Mouse (Mus musculus): ENCODE measurements around the gene Ankrd31. TPM values are rescaled to one million over a fixed set of nuclear protein-coding genes. Genes with fewer than 3 reads are reported as not detected.

Gene Ankrd31
- total and polyA plus RNA-seq, 3 experiments, result not detected

DNA sequence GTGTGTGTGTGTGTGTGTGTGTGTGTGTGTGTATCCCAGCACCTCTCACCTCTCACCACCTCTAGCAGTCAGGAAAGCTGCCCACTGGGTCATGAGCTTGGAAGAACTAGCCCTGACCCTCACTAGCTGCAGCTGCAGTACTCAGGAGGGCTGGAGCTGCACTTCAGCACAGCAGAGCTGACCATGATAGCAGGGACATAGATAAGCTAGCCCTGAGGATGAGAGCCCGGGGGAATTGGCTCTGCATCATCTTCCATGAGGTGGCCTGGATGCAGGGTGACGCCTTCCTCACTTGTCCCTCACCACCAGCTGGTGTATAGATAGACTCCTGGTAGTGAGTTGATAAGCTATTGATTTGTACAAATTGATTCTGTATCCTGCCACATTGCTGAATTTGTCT lies 28.1 kb upstream of the Ankrd31 start:
- no peaks in the 10 kb centered on the region for H3K79me2 ChIP-seq (ENCODE audit: control insufficient read depth, insufficient read depth, low read length, poor library complexity)
- DNase-seq (ENCODE audit: low read depth, low spot score), result no peak
- H3K36me3 ChIP-seq (ENCODE audit: control insufficient read depth in 1 of 2, insufficient read depth in 2 of 2, low read length in 2 of 2), result no peaks in the 10 kb centered on the region
- no peak for TF ChIP-seq NELFE (IDR thresholded peaks at IDR 0.05; ENCODE audit: low read depth, low read length)
- H3K27ac ChIP-seq (ENCODE audit: control insufficient read depth, low read depth, low read length), result no peak overlapping the region
- no peak overlapping the region for H3K4me3 ChIP-seq (ENCODE audit: control insufficient read depth in 1 of 2, insufficient read depth in 1 of 2, low read depth in 2 of 2, low read length in 2 of 2)
- no peaks in the 10 kb centered on the region for H3K27me3 ChIP-seq (ENCODE audit: control insufficient read depth in 1 of 2, insufficient read depth in 2 of 2, low read length in 2 of 2)
- no peaks in the 10 kb centered on the region for H3K4me1 ChIP-seq (ENCODE audit: control insufficient read depth in 1 of 2, insufficient read depth in 2 of 2, low read length in 2 of 2)
- peaks cover 4% of the 10 kb centered on the region; the same call in 1 of the 2 replicates for H3K9me3 ChIP-seq (replicated peaks; ENCODE audit: insufficient read depth, low read length)
- no peak overlapping the region for H3K9ac ChIP-seq (ENCODE audit: control insufficient read depth, low read depth, low read length, poor library complexity, severe bottlenecking)

DNA sequence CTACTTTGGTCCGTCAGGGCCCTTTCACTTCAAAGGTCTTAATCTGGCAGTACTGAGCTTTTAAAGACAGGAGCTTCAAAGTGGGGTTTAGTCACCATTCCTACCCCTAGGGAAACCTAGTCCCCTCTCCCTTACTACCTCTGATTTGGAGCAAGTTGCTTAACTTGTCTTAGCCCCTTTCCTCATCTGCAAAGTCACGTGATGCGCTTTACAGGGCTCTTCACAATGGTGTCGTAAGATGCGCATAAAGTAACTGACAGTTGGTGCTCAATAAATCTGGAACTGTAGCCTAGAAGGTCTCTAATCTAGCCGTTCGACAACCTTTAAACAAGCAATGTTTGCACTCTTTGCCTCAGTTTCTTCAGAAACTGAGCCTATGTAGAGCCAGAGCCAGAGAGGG lies 19.8 kb upstream of the Ankrd31 start:
- no peak overlapping the region for H3K27ac ChIP-seq (ENCODE audit: control insufficient read depth, low read depth, low read length)
- H3K9ac ChIP-seq (ENCODE audit: control insufficient read depth, low read depth, low read length, poor library complexity, severe bottlenecking), result no peak overlapping the region
- H3K79me2 ChIP-seq (ENCODE audit: control insufficient read depth, insufficient read depth, low read length, poor library complexity), result no peaks in the 10 kb centered on the region
- H3K4me1 ChIP-seq (ENCODE audit: control insufficient read depth in 1 of 2, insufficient read depth in 2 of 2, low read length in 2 of 2), result no peaks in the 10 kb centered on the region
- H3K27me3 ChIP-seq (ENCODE audit: control insufficient read depth in 1 of 2, insufficient read depth in 2 of 2, low read length in 2 of 2), result no peaks in the 10 kb centered on the region
- H3K9me3 ChIP-seq (replicated peaks; ENCODE audit: insufficient read depth, low read length), result no peaks in the 10 kb centered on the region
- H3K4me3 ChIP-seq (ENCODE audit: control insufficient read depth in 1 of 2, insufficient read depth in 1 of 2, low read depth in 2 of 2, low read length in 2 of 2), result no peak overlapping the region
- H3K36me3 ChIP-seq (ENCODE audit: control insufficient read depth in 1 of 2, insufficient read depth in 2 of 2, low read length in 2 of 2), result no peaks in the 10 kb centered on the region
- no peak for DNase-seq (ENCODE audit: low read depth, low spot score)
- no peak for TF ChIP-seq POLR2AphosphoS2 (IDR thresholded peaks at IDR 0.05; ENCODE audit: low read length)
- TF ChIP-seq SMC3 (IDR thresholded peaks at IDR 0.05; ENCODE audit: low read depth, low read length), result no peak
- TF ChIP-seq MAZ (IDR thresholded peaks at IDR 0.05; ENCODE audit: low read depth, low read length), result no peak
- TF ChIP-seq TAL1 (IDR thresholded peaks at IDR 0.05; ENCODE audit: low read length), result no peak
- TF ChIP-seq RCOR1 (IDR thresholded peaks at IDR 0.05; ENCODE audit: low read depth, low read length), result no peak
- no peak for TF ChIP-seq MYC (IDR thresholded peaks at IDR 0.05; ENCODE audit: low read depth, low read length)
- TF ChIP-seq HCFC1 (IDR thresholded peaks at IDR 0.05; ENCODE audit: low read depth, low read length), result no peak
- TF ChIP-seq TCF12 (IDR thresholded peaks at IDR 0.05; ENCODE audit: low read depth, low read length), result no peak
- no peak for TF ChIP-seq CHD2 (IDR thresholded peaks at IDR 0.05; ENCODE audit: low read length)
- TF ChIP-seq ZKSCAN1 (IDR thresholded peaks at IDR 0.05; ENCODE audit: low read depth, low read length), result no peak
- no peak for TF ChIP-seq E2F4 (IDR thresholded peaks at IDR 0.05; ENCODE audit: borderline replicate concordance, low read depth, low read length)
- no peak for TF ChIP-seq GATA1 (IDR thresholded peaks at IDR 0.05; ENCODE audit: low read depth, low read length)
- no peak for TF ChIP-seq POLR2A (IDR thresholded peaks at IDR 0.05; ENCODE audit: control insufficient read depth in 1 of 2, insufficient read depth in 1 of 2, low read depth in 1 of 2, low read length in 2 of 2, poor library complexity in 1 of 2)
- TF ChIP-seq RAD21 (IDR thresholded peaks at IDR 0.05; ENCODE audit: low read depth, low read length), result no peak
- no peak for TF ChIP-seq MXI1 (IDR thresholded peaks at IDR 0.05; ENCODE audit: low read depth, low read length)
- no peak for TF ChIP-seq MAX (IDR thresholded peaks at IDR 0.05; ENCODE audit: low read length)

DNA sequence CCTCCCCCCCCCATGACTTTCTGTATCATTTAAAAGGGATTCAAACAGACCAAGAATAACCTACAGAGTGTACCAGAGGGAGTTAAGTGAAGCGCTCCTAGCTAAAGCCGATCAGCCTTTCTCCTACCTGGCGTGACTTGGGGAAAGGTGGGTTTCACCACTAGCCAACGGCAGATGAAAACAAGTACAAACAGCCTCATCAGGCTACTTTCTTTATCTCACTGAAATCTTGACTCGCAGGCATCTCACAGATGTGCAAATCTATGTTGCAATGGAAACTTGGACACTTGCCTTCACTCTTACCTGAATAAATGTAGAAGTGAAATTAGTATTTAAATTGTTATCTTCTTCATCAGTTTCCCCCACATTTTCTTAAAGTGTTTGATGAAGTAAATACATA lies 18.9 kb upstream of the Ankrd31 start:
- H3K27ac ChIP-seq (ENCODE audit: control insufficient read depth, low read depth, low read length), result no peak overlapping the region
- no peak for DNase-seq (ENCODE audit: low read depth, low spot score)
- H3K9me3 ChIP-seq (replicated peaks; ENCODE audit: insufficient read depth, low read length), result no peaks in the 10 kb centered on the region
- no peak overlapping the region for H3K4me3 ChIP-seq (ENCODE audit: control insufficient read depth in 1 of 2, insufficient read depth in 1 of 2, low read depth in 2 of 2, low read length in 2 of 2)
- no peak for TF ChIP-seq HCFC1 (IDR thresholded peaks at IDR 0.05; ENCODE audit: low read depth, low read length)
- no peaks in the 10 kb centered on the region for H3K36me3 ChIP-seq (ENCODE audit: control insufficient read depth in 1 of 2, insufficient read depth in 2 of 2, low read length in 2 of 2)
- H3K27me3 ChIP-seq (ENCODE audit: control insufficient read depth in 1 of 2, insufficient read depth in 2 of 2, low read length in 2 of 2), result no peaks in the 10 kb centered on the region
- H3K4me1 ChIP-seq (ENCODE audit: control insufficient read depth in 1 of 2, insufficient read depth in 2 of 2, low read length in 2 of 2), result no peaks in the 10 kb centered on the region
- no peaks in the 10 kb centered on the region for H3K79me2 ChIP-seq (ENCODE audit: control insufficient read depth, insufficient read depth, low read length, poor library complexity)
- no peak overlapping the region for H3K9ac ChIP-seq (ENCODE audit: control insufficient read depth, low read depth, low read length, poor library complexity, severe bottlenecking)

Data from MEL (cell line).